Mouse (Mus musculus) forebrain, postnatal 0 days (tissue): ENCODE measurements around the gene Hspa2. TPM values are rescaled to one million over a fixed set of nuclear protein-coding genes. Genes with fewer than 3 reads are reported as not detected.

ENCODE experiments used
- ATAC-seq: fragments of 200-750 bp; cut with Nextera tagmentation; 2 replicates; pipeline ENCODE4 v1.8.0; 2017; ENCODE audit warnings: mild to moderate bottlenecking, moderate library complexity
- DNase-seq: peaks from one replicate; pipeline ENCODE4 v3.0.0-alpha.2; 2015
- H3K27ac ChIP-seq: fragments of 300-500 bp; sonication (generic); 2 replicates; pipeline ENCODE4 v1.5.1; 2014; ENCODE audit warnings: low read depth, mild to moderate bottlenecking, antibody characterized with exemption, low read length, moderate library complexity, mixed read lengths
- H3K27me3 ChIP-seq: fragments of 300-500 bp; sonication (generic); 2 replicates; pipeline ENCODE4 v1.6.1; 2014; ENCODE audit warnings: mild to moderate bottlenecking, low read length, mixed read lengths; ENCODE audit not compliant: insufficient read depth
- H3K36me3 ChIP-seq: fragments of 300-500 bp; sonication (generic); 2 replicates; pipeline ENCODE4 v1.6.1; 2014; ENCODE audit warnings: mild to moderate bottlenecking, moderate library complexity; ENCODE audit not compliant: insufficient read depth
- H3K4me1 ChIP-seq: fragments of 300-500 bp; sonication (generic); 2 replicates; pipeline ENCODE4 v1.6.1; 2014; ENCODE audit warnings: antibody characterized with exemption; ENCODE audit not compliant: insufficient read depth
- H3K4me2 ChIP-seq: fragments of 300-500 bp; sonication (generic); 2 replicates; pipeline ENCODE4 v1.6.1; 2014; ENCODE audit warnings: low read depth, mild to moderate bottlenecking, moderate library complexity
- H3K4me3 ChIP-seq: fragments of 300-500 bp; sonication (generic); 2 replicates; pipeline ENCODE4 v1.5.1; 2014; ENCODE audit warnings: low read depth, low read length, mixed read lengths
- H3K9ac ChIP-seq: fragments of 300-500 bp; sonication (generic); 2 replicates; pipeline ENCODE4 v1.6.1; 2014; ENCODE audit warnings: mild to moderate bottlenecking
- H3K9me3 ChIP-seq: fragments of 300-500 bp; sonication (generic); 2 replicates; pipeline ENCODE4 v1.6.1; 2016; ENCODE audit warnings: low read length
- CTCF ChIP-seq: sonication (generic); IDR thresholded peaks from 2 replicates; pipeline ENCODE4 v1.5.1; 2016; ENCODE audit warnings: antibody characterized with exemption, control low read depth, low read depth
- whole genome bisulfite sequencing: fragments of 180-500 bp; shearing (Covaris S2); extraction: QIAGEN DNeasy Blood & Tissue Kit; methylation state at CpG from one replicate; pipeline ENCODE4 v1.1.7; 2014; 5-methylcytosine and 5-hydroxymethylcytosine counted together
- polyA plus RNA-seq: library from polyadenylated mRNA; unstranded; fragments of >200 nt; fragmentation: Nextera tagmentation; extraction: Ambion mirVana; gene quantifications from 2 replicates; pipeline ENCODE4 v1.2.1, GENCODE M21; 2015
- total RNA-seq: library from RNA; depleted of rRNA; stranded (reverse); fragments of >200 nt; gene quantifications from 2 replicates; pipeline ENCODE4 v1.2.3, GENCODE M21; 2014; rRNA removed

Gene Hspa2
- total RNA-seq (6.5 and 10.6 TPM in 2 replicates), polyA plus RNA-seq (8.4 and 11.6 TPM in 2 replicates)

DNA sequence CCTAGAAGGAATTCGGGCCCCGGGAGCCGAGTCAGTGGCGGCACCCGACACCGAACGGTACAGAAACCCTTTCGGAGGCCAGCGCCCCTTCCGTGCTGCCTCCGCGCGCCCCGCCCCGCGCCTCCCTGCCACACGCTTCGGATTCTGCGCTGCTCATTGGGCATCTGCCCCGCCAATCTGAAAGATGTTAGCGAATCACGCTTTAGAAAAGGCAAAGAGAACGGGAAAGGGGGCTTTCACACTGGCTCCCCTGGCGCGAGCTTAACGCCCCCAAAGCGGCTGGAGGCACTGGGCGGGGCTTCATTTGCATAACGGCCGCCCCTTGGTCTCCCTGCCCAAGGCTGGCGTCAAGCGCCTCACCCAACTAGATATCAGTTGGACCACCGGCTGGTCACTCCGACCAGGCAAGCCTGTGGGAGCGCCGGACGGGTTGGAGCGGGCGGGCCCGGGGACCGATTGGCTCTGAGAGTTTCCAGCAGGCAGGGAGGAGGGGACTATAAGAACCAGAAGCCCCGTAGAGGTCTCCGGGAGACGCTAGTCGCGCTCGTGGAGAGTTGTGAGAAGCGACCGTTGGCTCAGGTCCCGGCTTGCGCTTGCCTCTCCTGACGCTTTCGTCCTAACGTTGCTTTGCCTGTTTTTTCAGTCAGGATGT lies at the start of gene Hspa2:
Hspa2 (plus strand) TSS at position 291 of the 652 bp plus-strand sequence.
- Histone ChIP-seq H3K4me2 (peak within 1 kb of the TSS; percentile 72), H3K36me3 (no peaks in the 10 kb centered on the region), H3K27ac (peak within 1 kb of the TSS; percentile 86), H3K4me1 (peaks cover 7% of the 10 kb centered on the region; the same call in 1 of the 2 replicates), H3K4me3 (peak within 1 kb of the TSS; percentile 78), H3K27me3 (peaks cover 27% of the 10 kb centered on the region), H3K9me3 (no peaks in the 10 kb centered on the region), H3K9ac (peak within 1 kb of the TSS; percentile 68)
- ATAC-seq (peak; percentile 97), DNase-seq (peak; percentile 99)
- WGBS = under 1% methylated on average over 54 of the region's 54 CpGs
- no peak; the same call in 1 of the 2 replicates for TF ChIP-seq CTCF

GRCm38 (mm10) chr12:76360868-76361267 lies 43.1 kb upstream of the Hspa2 start:
- no peak for DNase-seq
- Histone ChIP-seq H3K9ac (no peak overlapping the region), H3K4me2 (no peak overlapping the region), H3K27me3 (no peaks in the 10 kb centered on the region), H3K4me1 (no peaks in the 10 kb centered on the region), H3K9me3 (no peaks in the 10 kb centered on the region), H3K4me3 (no peak overlapping the region), H3K27ac (no peak overlapping the region), H3K36me3 (no peaks in the 10 kb centered on the region; the same call in 1 of the 2 replicates)
- WGBS = 9% methylated on average over 1 of the region's 1 CpGs
- TF ChIP-seq CTCF = no peak
- ATAC-seq = no peak

- no peak overlapping the region for H3K27ac ChIP-seq
- H3K4me3 ChIP-seq = no peak overlapping the region
- H3K9me3 ChIP-seq = no peaks in the 10 kb centered on the region
- no peak for TF ChIP-seq CTCF
- no peaks in the 10 kb centered on the region for H3K4me1 ChIP-seq
- H3K9ac ChIP-seq = no peak overlapping the region
- 60% methylated on average over 9 of the region's 9 CpGs for WGBS
- DNase-seq (no peak), ATAC-seq (no peak)
- no peaks in the 10 kb centered on the region; the same call in 1 of the 2 replicates for H3K36me3 ChIP-seq
- H3K4me2 ChIP-seq = no peak overlapping the region
- H3K27me3 ChIP-seq = no peaks in the 10 kb centered on the region
These were observed 42.3 kb upstream of the Hspa2 start for GRCm38 (mm10) chr12:76361405-76362302.

- no peak overlapping the region for H3K27ac ChIP-seq
- H3K4me2 ChIP-seq = no peak overlapping the region
- no peak overlapping the region for H3K4me3 ChIP-seq
- H3K36me3 ChIP-seq = no peaks in the 10 kb centered on the region; the same call in 1 of the 2 replicates
- no peak for ATAC-seq
- WGBS = 90% methylated on average over 9 of the region's 9 CpGs
- no peak overlapping the region for H3K9ac ChIP-seq
- no peaks in the 10 kb centered on the region for H3K9me3 ChIP-seq
- no peak for DNase-seq
- TF ChIP-seq CTCF = no peak
- 0 out of 2 replicates have a peak, but pooled peaks cover 4% of the 10 kb centered on the region for H3K4me1 ChIP-seq
- H3K27me3 ChIP-seq = no peaks in the 10 kb centered on the region
These were observed 41.7 kb upstream of the Hspa2 start for GRCm38 (mm10) chr12:76362303-76362676.

DNA sequence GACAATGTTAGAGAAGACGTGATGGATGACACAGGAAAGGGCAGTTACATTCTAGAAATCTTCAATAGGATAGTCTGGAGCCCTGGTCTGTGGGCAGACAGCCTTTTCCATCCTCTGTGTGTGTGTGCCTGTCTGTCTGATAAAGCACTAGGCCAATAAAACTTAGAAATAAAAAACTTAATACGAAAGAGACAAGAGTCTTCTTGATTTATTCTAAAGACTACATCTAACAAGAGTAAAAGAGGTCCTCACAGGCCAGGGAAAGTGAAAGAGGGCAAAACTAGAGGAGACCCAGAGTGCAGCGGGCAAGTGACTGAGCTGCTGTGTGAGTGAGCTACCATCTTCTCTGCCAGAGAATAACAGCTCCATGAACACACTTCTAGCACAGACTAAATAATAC lies 37.7 kb upstream of the Hspa2 start:
- Histone ChIP-seq H3K9ac (no peak overlapping the region), H3K4me2 (no peak overlapping the region), H3K36me3 (no peaks in the 10 kb centered on the region; the same call in 1 of the 2 replicates), H3K27me3 (no peaks in the 10 kb centered on the region), H3K9me3 (no peaks in the 10 kb centered on the region), H3K4me3 (no peak overlapping the region), H3K27ac (no peak overlapping the region), H3K4me1 (peaks cover 16% of the 10 kb centered on the region)
- ATAC-seq = no peak
- no peak for DNase-seq
- WGBS = 81% methylated on average over 3 of the region's 3 CpGs
- TF ChIP-seq CTCF = no peak

DNA sequence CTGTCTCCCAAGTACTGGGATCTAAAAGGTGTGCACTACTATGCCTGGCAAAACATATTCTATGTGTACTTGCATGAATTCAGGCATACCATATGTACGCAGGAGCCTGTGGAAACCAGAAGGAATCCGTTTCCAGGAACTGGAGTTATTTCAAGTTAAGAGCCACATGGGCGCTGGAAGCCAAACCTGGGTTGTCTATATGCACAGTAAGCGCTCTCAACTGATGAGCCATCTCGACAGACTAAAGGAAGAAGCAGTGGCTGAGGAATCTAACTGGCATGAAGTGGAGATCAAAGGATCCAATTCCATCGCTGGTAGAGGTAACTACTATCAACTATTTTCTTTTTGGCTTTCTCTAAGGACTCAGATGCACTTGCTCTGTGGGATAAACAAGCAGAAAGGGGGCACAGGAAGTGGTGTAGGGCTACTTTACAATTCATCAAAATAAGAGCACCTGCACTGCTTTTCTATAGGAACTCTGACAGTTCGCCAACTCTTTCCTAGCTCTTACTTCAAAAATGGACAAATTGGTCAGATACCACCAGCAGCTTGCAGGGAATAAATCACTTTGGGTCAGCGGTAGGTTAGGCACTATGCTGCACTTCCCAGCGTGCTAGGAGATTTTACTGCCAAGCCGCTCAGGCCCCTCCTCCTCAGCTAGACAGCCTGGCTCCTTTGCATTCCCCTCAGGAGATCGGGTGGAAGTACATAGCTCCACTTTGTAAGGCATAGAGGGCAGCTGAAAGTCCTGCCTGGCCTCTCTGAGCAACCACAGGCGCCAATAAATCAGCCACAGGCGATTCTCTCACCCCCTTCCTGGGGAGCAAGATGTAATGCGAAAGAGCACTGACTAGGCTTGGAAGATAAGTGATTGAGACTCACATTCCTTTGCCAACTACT lies 36.6 kb upstream of the Hspa2 start:
- H3K4me1 ChIP-seq = peaks cover 16% of the 10 kb centered on the region
- DNase-seq (peak; percentile 25), ATAC-seq (no peak)
- H3K9ac ChIP-seq = 0 out of 2 replicates have a peak overlapping the region, but pooled peaks have one; percentile 10
- no peaks in the 10 kb centered on the region for H3K27me3 ChIP-seq
- H3K4me3 ChIP-seq = no peak overlapping the region
- 23% methylated on average over 14 of the region's 14 CpGs for WGBS
- H3K36me3 ChIP-seq = no peaks in the 10 kb centered on the region; the same call in 1 of the 2 replicates
- H3K4me2 ChIP-seq = peak overlapping the region; percentile 92
- no peaks in the 10 kb centered on the region for H3K9me3 ChIP-seq
- H3K27ac ChIP-seq = 0 out of 2 replicates have a peak overlapping the region, but pooled peaks have one; percentile 5
- TF ChIP-seq CTCF = no peak
